Mouse (Mus musculus) liver, adult (tissue): Measurements from ENCODE around the gene Dgcr2.

ENCODE experiments used
- GATA4 ChIP-seq: IDR thresholded peaks from 2 replicates; pipeline ENCODE4 v1.6.1; 2014; ENCODE audit warnings: mild to moderate bottlenecking, low read length; ENCODE audit not compliant: insufficient replicate concordance

Gene Dgcr2

DNA sequence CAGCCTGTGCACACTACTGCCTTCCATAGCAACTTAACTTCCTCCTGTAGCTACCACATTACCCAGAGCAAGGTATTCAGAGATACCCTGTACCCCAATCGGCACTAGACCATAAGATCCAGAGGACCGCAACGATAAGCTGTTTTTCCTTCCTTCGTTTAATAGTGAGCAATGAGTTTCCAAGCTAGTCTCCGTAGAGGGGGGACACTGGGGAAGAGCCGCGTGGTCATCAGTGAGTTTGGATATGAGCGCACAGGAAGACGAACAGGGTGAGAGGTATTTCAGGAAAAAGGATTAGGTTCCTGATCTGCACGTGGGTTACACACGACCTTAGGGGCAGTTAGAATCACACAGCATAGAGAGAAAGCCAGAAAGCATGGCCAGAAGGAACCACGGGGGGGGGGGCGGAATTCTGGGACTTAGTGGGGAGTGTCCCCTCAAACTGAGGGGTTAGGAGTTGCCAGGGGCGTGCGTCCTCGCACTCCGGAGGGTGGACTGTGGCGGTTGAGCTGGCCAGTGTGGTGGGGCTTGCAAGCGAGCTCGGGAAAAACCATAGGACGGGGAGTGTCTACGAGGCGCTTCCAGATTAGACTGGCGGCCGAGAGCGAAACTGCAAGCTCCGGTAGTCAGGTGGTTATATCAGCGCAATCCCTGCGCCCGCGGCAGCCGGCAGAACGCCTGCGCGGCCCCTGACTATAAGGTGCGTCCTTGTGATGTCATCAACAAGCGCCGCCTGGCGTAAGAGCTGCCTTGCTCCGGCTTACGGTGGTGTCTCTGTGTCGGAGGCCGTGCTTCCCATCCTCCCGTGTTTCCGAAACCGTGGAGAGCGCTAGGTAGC lies 23.2 kb upstream of the Dgcr2 start:
- peak; percentile 52; the same call in 1 of the 2 replicates for TF ChIP-seq GATA4

DNA sequence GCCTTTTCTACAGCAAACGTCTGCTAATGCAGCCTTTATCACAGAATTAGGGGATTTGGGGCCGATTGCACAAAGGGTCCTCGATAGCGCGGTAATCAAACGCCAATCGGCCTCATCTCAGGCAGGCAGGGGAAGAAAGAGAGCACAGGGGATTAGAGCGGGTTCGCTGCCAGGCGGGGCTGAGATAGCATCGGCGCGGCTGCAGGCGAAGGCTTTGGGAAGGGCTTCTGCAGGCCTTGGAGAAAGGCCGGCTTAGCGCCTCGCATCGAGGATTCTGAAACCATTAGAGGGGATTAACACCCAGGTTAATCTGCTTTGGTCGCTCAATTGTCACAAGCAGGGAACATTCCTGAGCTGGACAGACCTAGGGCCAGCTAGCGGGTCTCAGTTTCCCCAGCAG lies 22.2 kb upstream of the Dgcr2 start:
- TF ChIP-seq GATA4: no peak

DNA sequence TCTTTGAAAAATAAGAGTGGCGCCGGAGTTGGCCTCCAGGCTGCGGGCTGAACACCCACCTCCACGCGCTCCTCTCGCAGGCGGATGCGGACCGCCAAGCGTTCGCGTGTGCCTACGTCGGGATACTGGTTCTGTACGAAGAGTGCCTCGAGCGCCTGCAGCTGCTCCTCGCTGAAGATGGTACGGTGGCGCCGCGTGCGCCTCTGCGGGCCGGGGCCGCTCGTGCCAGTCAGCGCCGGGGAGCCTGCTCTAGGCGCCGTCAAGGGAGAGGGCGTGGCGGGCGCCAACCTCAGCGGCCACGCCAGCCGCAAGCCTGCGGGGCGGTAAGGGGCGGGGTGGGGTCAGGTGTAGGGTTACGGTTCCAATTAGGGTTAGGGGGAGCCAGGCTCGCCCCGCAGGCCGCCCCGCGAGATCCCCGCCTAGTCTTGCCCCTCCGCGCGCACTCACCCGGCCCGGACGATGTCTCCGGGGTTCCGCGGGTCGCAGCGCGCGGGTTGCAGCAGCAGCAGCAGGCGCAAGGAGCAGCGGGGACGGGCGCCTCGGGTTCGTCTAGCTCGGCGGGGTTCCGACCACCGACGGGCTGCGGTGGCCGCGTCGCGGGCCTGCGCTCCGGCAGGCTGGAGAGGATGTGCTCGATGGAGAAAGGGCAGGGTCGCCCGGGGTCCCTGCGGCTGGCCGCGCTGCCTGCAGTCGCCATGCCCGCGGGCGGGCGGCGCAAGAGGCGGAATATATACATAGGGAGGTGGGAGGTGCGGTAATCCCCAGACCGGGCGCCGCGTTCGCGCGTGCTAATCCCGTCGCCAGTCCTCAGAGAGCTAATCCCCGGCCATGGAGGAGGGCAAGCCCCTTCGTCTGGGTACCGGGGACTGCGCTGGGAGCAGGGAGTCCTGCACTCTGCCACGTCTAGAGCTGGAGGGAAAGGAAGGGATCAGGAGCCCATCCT lies 16.2 kb upstream of the Dgcr2 start, which contains the start of gene Gsc2:
TSS of gene Gsc2 (minus strand) at position 753 of the 943 bp plus-strand sequence.
- TF ChIP-seq GATA4: no peak

DNA sequence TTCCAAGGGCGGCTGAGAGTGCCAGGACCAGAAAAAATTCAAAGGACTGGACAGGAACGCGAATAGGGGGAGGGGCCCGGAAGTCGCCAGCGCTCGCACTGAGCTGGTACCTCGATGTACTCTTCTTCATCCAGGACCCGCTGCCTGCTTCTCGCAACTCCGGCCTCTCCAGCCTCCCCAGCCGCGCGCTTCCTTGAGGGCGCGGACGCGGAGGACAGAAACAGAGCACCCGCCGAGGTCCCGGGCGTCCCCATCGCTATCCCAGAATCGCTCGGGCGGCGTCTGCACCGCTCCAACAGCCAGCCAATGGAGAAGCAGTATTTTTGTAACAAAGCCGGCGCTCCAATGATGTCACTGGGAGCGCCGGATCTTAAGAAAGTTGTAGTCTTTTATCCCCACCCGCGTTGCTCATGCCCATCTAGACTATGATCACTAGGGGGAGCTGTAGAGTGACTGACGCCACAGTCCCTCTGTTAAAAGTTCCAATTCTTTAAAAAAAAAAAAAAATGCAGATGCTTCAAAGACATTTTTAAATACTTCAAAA lies 12.8 kb upstream of the Dgcr2 start, which contains the start of gene Ess2:
TSS of gene Ess2 (minus strand) at position 297 of the 544 bp plus-strand sequence.
- TF ChIP-seq GATA4: no peak; the same call in 1 of the 2 replicates

DNA sequence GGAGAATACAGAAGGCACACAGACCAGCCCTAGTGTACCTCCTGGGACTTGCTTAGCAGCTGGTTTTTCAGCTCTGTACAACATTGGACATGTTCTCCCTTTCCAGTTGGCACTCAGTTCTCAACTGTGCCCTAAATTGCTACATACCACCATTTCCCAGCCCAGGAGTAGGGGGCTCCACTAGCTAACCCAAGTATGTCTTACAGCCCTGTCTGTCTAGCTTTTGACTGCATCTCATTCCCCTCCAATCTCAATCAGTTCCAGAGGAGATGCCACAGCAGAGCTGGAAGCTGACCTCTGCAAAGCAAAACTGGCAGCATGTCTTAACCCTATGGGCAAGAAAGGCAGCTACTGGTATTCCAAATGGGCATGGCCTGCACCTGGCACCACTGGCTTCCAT lies 2.3 kb downstream of the Dgcr2 start:
- no peak for TF ChIP-seq GATA4

DNA sequence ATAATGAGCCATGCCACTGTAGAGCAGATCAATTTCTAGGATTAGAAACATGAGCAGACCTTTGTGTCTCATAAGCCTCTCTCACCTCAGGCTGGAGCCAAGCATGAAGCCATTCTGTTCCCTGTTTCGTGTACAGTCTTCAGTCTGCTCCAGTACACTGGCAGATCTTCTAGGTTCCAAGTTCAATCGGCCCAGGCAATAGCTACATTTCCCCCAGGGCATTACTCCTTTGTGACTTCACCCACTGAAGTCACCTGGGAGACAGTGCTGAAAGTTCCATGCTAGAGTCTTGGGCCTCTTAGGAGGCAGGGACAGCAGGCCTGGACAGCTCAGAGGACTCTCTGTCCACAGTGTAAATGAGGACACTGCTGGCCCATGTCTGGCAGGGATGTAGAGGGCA lies 4.4 kb downstream of the Dgcr2 start, which contains the start of gene Tssk1:
TSS of gene Tssk1 (plus strand) at position 301 of the 400 bp plus-strand sequence.
- no peak for TF ChIP-seq GATA4

DNA sequence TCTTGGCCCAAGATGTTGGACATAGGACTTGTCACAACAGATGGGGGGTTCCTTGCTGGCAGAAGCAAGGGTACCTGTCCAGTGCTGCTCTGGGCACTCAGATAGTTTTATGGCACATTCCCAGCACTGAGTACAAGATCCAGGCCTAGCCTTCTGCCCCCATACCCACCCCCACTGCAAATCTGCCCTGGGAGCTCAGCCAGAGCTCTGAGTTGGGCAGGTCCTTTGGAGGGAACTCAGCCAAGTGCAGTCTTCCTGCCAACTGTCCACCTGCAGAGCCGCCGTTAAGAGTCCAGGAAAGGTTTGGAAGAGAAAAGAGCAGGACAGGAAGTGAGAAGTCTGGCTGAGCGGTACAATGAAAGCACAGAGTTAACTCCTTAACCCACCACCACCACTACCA lies 5.8 kb downstream of the Dgcr2 start:
- TF ChIP-seq GATA4: no peak; the same call in 1 of the 2 replicates

DNA sequence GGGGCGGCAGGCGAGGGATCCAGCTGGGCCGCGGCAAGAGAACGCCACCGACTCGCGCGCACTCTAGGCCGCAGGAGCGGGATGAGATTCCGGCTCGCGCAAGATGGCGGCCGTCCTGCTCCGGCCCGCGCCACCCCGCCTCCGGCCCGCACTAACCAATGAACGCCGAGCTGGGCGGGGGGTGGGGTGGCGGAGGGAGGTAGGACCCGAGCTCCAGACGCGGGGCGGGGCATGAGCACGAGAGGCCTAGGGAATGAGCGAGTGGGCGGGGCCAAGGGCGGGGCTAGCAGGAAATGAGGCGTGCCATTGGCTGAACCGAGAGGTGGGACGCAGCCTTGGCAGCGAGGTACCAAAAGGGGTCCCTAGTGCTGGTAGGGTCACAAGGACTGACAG lies 6.8 kb downstream of the Dgcr2 start, which contains the start of gene Gm20518:
TSS of gene Gm20518 (minus strand) at position 105 of the 393 bp plus-strand sequence.
- no peak for TF ChIP-seq GATA4

DNA sequence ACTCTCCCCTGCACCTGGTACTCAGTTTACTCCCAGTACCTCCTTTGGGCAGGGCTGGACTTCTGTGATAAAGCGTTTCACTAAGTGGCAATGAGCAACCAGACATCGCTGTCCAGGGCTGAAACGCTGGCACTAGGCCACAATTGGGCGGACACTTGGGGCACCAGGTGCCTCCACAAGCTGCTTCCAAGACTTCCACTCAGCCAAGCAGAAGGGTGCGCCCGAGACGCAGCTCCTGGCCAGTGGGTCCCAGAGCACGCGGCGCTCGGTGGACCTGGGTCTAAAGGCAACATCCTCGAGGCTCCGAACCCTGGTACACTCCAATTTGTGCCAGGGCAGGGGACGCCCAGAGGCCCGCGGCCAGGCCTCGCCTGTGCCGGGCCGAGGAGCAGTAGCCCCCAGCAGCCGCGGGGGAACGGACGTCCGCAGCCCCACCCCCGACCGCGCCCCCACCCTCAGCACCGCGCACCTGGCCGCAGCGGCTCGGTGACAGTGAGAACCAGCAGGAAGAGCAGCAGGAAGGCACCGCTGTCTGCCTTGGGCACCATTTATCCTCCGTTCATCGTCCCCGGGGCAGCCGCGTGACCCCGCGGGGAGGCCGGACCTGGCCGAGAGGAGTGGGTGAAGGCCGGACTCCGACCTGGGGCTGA lies 7.3 kb downstream of the Dgcr2 start:
- no peak for TF ChIP-seq GATA4

DNA sequence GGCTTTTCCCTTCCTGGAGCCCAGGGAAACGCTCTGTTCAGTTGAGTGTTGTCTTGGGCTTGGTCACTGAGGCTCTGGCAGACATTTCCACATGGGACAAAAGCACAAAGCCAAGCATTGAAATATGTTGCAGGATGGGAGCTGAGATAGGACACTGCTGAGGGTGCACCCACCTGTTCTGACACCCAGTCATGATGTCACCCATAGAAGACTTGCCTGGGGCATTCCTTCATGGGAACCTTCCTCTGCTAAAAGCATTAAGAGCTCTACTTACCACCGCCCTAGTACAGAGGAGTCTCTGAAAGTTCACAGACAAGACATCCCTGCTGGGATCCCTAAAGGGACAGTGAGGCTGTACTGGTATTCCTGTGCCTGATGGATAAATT lies 8.0 kb downstream of the Dgcr2 start:
- no peak for TF ChIP-seq GATA4

DNA sequence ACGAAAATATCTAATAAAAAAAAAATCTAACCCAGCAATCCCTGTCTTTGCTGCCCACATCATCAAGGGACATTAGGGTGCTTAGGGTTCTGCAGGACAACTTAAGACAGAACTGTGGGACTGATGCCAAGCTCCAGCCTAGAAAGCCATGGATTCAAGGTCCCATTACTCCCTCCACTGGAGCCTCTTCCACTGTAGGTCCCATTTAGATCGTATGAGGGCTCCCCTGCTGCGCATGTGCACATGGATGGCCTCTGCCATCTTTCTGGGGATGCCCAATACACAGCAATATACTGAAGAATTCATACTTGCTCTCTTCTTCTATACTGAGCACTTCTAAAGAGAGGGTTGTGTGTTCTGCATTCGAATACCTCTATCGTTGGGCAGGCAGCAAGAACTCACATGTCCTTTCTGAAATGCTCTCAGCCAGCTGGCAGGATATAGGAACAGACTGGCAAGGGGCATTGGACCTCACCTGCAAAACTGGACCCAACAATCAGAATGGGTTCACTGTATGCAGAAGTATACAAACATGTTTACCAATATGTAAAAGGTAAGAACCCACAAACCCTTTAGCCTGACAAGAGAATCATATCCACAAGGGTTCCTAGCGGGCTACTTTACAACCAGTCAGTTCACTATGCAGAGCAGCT lies 8.5 kb downstream of the Dgcr2 start:
- no peak for TF ChIP-seq GATA4

DNA sequence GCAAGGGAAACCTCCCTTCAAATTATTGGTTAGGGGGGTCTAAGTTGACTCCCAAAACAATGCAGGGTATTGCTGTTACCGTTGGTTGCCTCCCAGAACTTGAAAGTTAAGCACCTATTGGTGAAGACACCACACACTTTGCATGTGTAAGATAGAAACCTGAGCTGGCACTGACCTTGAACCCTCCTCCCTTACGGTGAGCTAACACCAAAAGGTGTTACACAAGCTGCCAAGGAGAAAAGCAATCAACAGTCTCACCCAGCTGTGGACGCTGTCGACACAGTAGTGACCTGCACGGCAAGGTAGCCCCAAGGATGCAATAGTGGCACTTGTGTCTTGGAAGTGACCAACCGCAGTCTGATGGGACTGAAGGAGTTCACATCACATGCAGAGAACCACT lies 14.2 kb downstream of the Dgcr2 start:
- no peak for TF ChIP-seq GATA4

DNA sequence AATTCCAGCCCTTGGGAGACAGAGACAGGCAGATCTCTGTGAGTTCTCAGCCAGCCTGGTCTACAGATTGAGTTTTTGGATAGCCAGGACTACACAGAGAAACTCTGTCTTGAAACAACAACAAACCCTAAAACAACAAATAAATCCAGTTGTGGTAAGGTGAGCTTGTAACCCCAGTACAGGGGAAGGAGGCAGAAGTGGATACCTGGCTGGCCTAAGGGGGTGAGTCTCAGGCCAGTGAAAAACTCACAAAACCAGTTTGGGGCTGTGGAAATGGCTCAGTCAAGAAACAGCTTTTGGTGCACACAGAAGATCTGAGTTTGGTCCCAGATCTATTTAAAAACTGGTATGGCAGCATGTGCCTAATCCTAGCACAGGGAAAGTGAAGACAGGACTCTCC lies 16.2 kb downstream of the Dgcr2 start:
- no peak for TF ChIP-seq GATA4

DNA sequence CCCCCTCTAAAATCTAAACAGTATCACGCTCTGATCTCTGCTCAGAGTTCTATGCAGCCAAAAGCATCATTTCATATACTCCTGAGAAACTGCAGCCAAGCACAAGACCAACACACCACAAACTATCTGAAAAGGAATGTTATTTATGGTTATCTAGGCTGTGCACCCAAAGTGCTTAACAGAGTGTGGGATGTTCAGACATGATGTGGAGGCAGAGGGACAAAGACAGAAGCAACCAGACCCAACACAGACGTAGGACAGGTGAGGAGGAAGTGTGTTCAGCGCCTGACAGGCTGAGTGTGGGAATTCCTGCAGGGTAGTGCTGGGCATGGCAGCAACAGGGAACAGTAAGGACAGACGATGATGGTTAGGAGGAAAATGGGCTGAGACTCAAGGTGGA lies 18.8 kb downstream of the Dgcr2 start:
- no peak for TF ChIP-seq GATA4
